Mouse (Mus musculus) heart, postnatal 36 days (tissue): ENCODE data around the gene Cygb. TPM values are rescaled to one million over a fixed set of nuclear protein-coding genes. Genes with fewer than 3 reads are reported as not detected.

Experiments
- DNase-seq, 2 experiments: peaks; one replicate each; pipeline ENCODE4 v3.0.0; 2021 to 2022
- intact Hi-C: fragments of 180-260 bp; cut with DNase I; formaldehyde crosslinking; loops from one replicate; pipeline ENCODE4 v1.15.1; 2025
- total RNA-seq, 2 experiments: library from RNA; stranded (reverse); gene quantifications; 2 replicates each; pipeline ENCODE4 v1.2.3; 2021

The Cygb gene
- total RNA-seq, 2 experiments from 2014 or later: 39.8 to 50.8 TPM

DNA sequence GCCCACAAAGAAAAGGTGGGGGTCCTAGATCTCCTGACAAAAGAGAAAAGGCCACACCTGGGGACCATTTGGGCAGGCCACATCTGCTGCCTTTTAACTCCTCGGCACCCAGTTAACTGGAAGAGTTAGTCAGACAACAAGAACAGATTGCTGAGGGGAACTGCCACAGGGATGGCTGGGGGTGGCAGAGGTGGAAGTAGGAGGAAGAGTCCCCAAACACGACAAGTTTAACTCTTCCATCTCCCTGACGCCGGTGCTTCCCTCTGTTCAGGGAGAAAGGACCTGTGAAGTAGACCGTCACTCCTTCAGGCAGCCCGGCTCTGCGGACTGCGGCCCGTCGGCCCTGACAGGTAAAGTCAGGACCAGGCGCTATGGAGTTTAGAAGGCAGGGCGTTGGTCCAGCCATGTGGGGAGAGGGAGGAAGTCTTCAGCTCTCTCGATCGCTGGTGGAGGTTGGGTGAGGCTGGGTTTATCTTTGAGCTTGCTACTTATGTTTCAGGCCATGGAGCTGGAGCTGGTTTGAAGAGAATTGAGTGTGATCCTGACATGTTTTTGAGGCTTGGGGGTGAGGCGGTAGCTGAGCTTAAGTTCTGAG, 5.0 kb upstream of the Cygb start:
- DNase-seq: no peak
- intact Hi-C loops: no loop called here

DNA sequence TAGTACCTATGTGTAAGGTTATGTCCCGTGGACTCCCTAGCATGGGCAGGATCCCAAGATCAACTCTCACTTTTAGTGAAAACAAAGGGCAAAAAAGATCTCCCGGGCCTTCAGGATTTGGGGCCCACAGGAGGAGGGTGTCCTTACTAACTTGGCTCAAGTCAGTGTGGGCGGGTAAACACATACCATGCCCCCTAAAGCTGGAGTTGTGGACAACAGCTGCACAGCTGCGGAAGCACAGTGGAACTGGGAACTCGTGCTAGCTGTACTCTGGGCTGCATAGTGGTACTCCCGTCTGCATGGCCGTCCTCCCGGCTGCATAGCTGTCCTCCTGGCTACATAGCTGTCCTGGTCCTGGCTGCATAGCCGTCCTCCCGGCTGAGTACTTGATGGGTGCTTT, 4.1 kb upstream of the Cygb start:
- intact Hi-C loops: no loop called here
- no peak for DNase-seq

DNA sequence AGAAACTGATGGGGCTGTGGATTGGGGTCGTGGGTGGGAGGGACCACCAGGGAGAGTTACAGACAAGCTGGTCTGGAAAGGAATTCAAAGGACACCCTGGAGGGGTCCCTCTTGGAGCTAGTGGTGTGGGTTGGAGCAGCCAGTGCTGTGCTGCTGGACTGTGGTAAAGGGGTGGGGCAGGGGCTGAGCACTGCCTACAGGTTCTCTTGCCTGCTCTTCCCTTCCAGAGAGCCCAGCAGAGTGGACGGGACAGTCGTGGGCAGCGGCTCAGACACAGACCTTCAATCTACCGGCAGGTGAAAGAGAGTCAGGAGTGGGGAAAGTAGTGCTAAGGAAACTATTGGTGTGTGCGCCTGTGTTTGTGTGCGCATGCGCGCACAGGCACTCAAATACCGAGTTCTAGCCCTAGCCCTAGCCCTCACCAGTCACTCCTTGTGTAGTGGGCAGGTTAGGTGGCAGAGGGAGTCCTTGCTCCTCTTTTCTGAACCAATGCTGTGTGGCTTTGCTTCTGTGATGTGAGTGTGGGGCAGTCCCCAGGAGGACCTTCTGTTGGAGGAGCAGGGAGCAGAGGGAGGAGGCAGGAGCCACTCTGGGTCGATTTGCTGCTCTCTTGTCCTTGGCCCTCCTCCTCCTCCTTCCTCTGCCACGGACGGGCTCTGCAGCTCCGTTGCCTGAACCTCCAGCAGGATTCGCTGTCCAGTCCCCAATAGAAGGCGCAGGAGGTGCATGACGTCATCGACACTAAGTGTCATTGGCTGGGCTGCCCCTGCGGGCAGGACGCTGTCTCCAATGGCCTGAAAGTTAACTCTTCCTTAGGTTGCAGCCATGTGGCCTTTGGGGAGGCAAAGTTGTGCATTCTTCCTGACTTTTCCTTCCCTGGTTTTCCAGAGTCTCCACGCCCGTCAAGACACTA, 3.5 kb upstream of the Cygb start:
- intact Hi-C loops: no loop called here
- peak; percentile 85 to 89 for DNase-seq

DNA sequence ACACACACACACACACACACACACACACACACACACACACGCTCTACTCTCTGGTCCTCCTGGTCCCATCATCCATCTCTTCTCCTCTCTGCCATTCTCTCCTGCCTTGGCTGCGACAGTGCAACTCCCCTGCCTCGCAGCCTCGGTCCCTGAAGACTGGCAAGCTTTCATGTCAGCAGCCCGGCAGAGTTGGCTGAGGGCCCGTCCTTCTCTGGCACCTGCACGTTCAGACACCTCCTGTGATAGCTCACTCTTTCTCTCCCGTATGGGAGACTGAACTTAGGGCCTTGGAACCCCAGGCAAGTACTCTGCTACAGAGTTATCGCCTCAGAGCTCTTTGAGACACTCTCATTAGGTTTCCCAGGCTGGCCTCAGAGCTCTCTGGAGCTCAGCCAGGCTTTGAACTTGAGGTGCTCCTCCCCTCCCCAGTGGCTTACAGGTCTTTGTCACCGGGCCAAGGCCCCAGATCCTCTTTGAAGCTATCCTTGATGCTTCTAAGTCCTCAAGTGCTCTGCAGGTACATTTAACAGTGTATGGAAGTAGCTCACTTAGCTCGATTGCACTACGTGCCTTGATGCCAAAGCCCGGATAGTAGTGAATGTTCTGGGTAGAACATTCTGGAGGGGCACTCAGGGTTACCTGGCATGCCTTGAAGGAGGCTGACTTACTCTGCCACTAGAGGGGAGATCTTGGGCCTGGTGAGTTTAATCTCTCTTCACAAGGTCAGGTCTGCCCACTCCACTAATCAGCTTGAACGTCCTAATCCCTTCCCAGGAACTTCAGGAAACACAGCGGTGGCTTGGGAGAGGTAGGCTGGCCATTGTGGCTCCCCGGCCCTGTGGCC, 2.5 kb upstream of the Cygb start:
- intact Hi-C loops: no loop called here
- DNase-seq: peak in 1 of 2 experiments; percentile 35

DNA sequence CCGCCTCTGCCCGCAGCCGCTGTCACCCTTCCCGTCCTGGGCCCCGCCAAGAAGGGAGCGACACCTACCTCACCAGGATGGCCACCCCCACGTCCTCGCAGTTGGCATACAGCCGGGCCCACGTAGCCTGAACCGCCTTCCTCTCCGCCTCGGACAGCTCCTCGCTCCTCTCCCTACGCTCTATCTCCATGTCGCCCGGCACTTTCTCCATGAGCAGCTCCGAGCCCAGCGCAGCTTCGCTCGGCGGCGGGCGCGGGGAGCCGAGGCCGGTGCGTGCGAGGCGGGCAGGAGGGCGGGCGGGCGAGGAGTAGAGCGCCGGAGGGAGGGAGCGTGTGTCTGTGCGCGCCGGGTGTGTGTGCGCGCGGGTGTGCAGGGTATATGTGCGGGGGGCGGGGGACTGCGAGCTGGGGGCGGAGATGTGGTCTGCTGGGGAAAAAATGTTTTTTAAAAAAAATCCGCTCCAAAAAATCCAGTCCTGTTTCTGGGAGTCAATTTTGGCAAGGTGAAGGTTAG, 348 bp downstream of the Cygb start:
- peak; percentile 53 to 71 for DNase-seq

DNA sequence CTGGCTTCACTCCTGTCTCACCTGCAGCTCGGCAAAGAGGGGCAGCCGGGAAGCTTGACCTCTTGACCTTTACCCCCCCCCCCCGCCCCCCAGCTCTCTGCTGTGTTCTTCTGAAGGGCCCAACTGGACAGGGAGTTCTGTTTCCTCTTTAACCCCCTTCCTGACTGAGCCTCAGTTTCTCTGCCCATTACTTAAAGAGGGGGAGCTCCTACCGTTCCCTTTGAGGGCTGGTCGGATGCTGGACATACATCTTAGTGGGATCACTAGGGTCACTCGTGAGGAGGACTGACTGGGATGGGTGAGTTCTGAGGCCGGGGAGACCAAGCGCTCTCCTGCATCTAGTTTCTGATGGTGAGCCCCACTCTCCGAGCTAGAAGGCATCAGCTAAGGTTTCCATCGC, 879 bp downstream of the Cygb start, which contains the start of gene Prcd:
Prcd (plus strand) TSS at position 301 of the 400 bp plus-strand sequence.
- DNase-seq: no peak
- intact Hi-C loops: no loop called here

More for the DNA sequence above, 348 bp downstream of the Cygb start:
- intact Hi-C loops: no loop called here

DNA sequence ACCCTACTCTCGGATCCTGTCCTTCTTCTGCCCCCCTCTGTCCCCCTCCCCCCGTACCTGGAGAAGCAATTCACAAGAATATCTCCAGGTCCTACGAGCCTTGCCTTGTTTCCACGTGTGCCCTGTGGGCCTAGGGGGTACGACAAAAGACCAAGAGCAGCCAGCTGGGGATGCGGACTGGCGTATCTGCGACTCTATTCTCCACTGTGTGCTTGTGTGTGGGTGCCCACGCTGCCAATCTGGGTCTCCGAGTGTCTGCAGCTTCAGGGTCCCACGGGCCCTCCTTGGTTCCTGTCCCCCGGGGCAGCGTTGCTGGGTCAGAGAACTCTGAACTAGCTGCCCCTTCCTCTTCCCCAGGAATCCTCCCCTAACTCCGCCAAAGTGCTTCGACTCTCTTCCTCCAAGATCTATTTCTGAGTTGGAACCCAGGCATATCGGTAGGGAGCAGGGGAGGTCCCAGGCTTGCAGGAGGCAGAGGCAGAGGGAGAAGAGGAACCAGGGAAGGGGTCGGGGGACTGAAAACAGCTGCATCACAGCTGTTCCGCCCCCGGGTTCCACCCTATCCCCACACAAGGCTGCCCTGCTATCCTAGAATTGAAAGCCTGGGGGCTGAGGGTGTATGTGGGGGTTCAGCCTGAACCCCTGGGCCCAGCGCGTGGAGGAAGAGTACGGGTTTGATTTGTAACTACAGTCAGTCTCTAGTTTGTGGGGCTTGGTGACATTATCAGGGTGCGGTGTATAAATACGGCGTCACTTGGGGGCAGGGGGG, 1.6 kb downstream of the Cygb start:
- peak in 1 of 2 experiments; percentile 32 for DNase-seq
- intact Hi-C loops: no loop called here

DNA sequence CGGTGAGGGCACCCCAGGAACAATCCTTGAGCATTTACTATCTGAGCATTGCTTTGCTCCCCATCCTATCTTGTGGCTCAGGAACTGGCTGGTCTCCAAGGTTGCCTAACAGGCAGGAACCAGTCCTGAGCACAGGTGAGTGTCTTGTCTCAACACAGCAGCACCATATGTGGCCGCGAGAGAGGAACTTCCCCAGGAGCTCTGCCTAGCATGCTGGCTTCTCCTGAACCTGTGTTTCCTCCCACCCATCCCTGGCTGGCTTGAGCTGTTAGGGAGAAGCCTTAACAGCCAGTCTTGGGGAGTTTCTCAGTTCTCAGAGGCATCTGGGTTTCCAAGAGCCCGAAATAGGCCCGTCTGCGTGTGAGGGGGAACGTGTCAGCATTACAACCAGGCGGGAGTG, 2.8 kb downstream of the Cygb start:
- DNase-seq: no peak
- intact Hi-C loops: no loop called here

DNA sequence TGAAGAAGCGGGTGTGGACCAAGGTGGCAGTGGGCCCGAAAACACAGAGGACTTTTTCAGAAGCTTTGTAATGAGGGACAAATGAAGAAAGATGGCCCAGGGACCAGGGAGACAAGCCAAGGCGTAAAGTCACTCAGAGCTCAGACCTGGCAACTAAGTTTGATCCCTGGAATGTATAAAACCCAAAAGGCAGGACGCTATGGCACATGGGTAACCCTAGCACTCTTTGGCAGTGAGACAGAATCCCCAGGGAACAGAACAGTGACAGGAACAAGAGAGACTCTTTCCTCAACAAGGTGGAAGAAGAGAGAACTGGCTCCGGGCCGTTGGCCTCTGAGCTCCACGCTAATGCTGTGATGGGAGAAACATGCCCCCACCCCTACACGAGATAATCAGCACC, 3.3 kb downstream of the Cygb start:
- intact Hi-C loops: no loop called here
- no peak for DNase-seq

DNA sequence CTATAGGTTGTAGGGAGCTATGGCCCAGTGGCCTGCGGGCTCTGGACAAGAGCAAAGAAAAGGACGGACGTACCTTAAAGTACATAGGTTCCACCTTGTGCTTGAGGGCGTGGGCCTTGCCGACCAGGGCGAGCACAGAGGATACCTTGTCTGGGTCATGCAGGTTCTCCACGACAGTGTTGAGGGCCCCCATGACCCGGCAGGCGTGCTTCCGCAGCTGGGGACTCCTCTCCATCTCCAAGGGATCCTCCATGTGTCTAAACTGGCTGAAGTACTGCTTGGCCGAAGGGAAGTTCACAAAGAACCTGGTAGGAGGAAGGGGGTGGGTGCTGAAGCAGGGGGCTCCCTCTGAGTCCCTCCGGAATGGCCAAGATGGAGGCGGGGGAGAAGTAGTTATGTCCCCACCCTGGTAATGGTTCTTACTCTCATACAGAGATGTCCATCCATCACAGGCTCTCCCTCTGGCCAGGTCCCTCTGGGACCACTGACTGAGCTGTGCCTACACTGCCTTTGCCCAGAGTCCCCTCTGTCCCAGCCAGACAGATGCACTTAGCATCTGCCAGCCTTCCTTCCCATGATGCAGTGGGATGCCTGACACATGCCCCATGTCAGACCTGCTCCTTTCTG, 4.3 kb downstream of the Cygb start:
- no peak for DNase-seq
- intact Hi-C loops: loop anchor here (10.0 kb wide), 1 partner anchor 85 kb away; no protein-coding TSS in a partner anchor

DNA sequence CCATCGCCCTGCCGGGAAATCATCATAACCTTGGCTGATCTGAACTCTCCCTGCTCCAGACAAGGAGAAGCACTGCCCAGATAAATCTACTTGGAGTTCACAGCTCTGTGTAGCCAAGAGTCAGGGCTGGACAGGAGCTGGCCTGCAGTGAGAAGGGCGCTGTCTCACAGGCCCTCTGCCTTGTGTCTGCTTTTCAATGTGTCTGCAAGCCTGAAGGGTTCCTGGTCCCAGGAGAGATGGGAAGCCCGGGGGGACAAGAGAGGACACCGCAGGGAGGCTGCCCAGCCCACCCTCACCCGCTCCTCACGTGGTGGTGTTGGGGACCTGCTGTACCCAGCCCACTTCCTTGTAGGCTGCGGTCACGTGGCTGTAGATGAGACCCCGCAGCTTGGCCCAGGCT, 5.1 kb downstream of the Cygb start:
- intact Hi-C loops: loop anchor here (10.0 kb wide), 1 partner anchor 86 kb away; no protein-coding TSS in a partner anchor
- DNase-seq: no peak

DNA sequence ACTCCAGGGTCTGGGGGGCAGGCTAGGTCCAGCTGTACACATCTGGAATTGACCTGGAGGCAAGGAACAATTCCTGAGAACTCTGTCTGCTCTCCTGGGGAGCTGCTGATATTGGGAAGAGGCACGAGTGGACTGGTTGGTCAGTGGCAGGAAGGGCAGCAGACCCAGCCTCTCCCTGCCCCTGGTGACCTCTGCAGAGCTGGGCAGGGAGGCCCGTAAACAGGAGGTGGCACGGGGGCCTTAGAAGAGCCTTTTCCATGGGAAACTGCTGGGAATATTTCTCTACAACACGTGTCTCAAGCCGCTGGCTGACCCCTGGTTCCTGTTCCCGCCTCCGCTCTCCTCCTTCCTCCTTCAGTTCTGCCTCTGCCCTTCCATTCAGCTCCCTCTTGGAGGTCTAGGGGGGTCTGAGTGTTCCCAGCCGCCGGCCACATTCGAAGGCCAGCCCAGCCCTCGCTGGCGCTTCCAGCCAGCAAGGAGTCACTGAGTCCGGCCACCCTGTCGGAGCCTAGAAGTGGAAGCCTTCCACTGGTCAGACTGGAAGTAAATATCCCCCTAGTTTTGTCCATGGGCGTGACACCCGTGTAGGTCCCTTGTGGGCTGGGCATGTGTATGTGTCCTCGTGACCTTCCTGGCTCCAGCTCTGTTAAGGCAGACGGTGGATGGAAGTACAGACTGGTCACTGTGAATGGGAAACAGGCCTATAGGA, 5.7 kb downstream of the Cygb start:
- DNase-seq: peak; percentile 63 to 79
- intact Hi-C loops: loop anchor here (10.0 kb wide), 1 partner anchor 86 kb away; no protein-coding TSS in a partner anchor

DNA sequence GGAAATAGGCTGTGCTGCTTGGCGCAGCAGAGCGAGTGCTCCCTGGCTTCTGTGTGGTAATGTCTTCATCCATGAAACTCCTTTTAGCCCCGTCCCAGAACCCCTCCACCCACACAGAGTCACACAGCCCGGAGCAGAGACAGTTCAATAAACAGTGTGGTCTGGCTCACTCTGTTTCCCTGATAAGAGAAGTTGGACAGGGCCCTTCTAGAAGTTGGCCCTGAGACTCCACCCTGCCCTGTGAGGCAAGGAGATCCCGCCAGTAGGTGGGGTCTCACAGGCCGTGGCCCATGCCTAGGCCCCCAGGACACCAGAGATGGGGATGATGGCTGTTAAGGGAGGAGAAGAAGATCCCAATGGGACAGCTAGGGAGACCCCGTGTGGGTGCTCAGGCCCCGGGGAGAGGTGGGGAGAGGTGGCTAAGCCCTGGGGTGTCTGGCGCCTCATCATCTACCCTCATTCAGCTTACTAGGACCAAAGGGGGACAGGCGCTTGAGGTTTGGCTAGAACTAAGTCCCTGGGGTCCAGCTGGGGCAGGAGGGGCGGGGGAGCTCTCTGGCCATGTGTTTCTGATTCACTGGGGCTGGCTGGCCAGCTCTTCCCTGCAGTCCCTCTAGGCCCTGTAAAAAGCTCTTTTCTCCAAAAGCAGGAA, 6.6 kb downstream of the Cygb start:
- intact Hi-C loops: loop anchor here (10.0 kb wide), 1 partner anchor 87 kb away; no protein-coding TSS in a partner anchor
- peak; percentile 58 to 80 for DNase-seq

DNA sequence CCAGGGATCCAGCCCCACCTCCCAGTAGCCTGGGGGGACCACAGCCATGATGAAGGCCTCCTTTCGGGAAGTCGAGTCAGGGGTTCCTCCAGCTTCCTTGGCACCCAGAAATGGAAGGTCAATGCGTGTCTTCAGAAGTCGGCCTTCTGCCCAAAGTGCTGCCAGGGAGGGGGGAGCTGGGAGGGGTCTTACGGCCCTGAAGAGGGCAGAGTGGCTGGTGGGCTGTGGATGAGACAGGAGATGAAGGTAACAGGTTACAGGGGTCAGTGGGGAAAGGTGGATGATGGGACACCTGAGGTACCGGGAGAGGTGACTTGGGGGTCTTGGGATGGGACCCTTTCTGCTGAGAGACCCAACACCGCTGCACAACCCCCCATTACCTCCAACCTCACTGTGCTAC, 7.3 kb downstream of the Cygb start:
- no peak for DNase-seq
- intact Hi-C loops: loop anchor here (10.0 kb wide), 1 partner anchor 88 kb away; no protein-coding TSS in a partner anchor

DNA sequence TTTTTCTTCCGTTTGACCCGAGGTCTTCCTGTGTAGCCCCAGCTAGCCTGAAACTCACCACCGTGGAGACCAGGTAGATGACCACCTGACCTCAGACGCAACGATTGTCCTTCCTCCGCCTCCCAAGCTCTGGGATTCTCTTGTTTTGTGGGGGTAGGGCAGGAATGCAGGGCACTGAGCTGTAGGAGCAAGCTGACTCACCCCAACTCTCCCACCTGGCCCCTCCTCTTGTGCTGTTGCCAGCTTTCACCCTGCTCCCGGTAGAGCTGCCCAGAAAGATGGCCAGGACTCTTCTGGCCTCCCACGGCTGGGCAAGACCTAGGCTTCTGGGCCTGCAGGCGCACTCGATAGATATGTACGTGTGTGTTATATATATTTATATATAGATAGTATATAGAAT, 8.0 kb downstream of the Cygb start:
- intact Hi-C loops: loop anchor here (10.0 kb wide), 1 partner anchor 89 kb away; no protein-coding TSS in a partner anchor
- DNase-seq: no peak

DNA sequence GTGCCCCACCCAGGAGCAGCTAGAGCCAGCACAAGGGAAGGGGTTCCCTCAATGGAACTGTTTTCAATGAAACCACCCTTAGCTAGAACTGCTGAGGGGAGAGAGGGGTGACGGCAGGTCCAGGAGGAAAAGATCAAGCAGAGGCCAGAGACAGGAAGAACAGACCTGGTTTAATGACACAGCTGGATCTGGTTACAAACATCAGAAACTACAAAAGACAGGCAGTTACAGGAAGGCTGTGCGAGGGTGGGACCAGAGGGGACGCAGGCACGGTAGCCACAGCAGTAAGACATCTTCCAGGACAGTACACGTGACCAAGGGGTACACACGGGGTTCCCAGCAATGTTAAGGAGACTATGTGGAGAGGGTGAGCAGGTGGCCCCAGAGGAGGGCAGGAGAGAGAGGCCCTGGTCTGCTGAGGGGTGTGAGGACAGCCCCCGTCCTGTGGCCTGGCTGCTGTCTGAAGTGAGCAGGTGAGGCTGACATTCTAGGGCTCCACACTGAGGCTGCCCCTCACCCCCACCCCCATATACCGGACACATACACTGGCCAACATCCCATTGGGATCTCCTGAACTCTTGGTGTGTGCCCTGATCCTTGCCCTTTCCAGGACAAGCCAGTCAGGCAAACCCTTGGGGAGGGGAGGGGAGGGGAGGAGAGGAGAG, 8.5 kb downstream of the Cygb start:
- intact Hi-C loops: loop anchor here (2.0 to 10.0 kb wide), 2 partner anchors 89 to 411 kb away; no protein-coding TSS in a partner anchor
- DNase-seq: no peak
